Mouse (Mus musculus) CH12.LX (cell line): Measurements from ENCODE around the gene App.

Experiments
- CHD2 ChIP-seq: IDR thresholded peaks from 2 replicates; pipeline ENCODE4 v1.6.1; 2011; ENCODE audit warnings: low read length, improper control_type of control experiment
- CTCF ChIP-seq, 2 experiments: IDR thresholded peaks in 1 of 2; conservative IDR thresholded peaks in 1 of 2; 2 replicates each; pipeline ENCODE4 v1.5.1; 2011 to 2012; ENCODE audit warnings: low read depth in 2 of 2, low read length in 2 of 2, improper control_type of control experiment in 1 of 2, inconsistent platforms in 1 of 2, mild to moderate bottlenecking in 1 of 2, moderate library complexity in 1 of 2
- E2F4 ChIP-seq: IDR thresholded peaks from 2 replicates; pipeline ENCODE4 v1.6.1; 2011; ENCODE audit warnings: low read depth, low read length, improper control_type of control experiment; ENCODE audit not compliant: insufficient replicate concordance
- EP300 ChIP-seq: IDR thresholded peaks from 2 replicates; pipeline ENCODE4 v1.6.1; 2011; ENCODE audit warnings: low read length, improper control_type of control experiment
- GABPA ChIP-seq: IDR thresholded peaks from 2 replicates; pipeline ENCODE4 v1.6.1; 2012; ENCODE audit warnings: low read depth, low read length, improper control_type of control experiment, inconsistent platforms; ENCODE audit not compliant: insufficient replicate concordance
- IRF4 ChIP-seq: IDR thresholded peaks from 2 replicates; pipeline ENCODE4 v1.6.1; 2014; ENCODE audit warnings: low read depth, mild to moderate bottlenecking, inconsistent platforms, low read length, improper control_type of control experiment
- JUND ChIP-seq: conservative IDR thresholded peaks from 2 replicates; pipeline ENCODE4 v1.6.1; 2011; ENCODE audit warnings: low read depth, low read length, improper control_type of control experiment
- KAT2A ChIP-seq: IDR thresholded peaks from 2 replicates; pipeline ENCODE4 v1.6.1; 2012; ENCODE audit warnings: low read length, improper control_type of control experiment, inconsistent platforms; ENCODE audit not compliant: insufficient replicate concordance
- NRF1 ChIP-seq: IDR thresholded peaks from 2 replicates; pipeline ENCODE4 v1.6.1; 2014; ENCODE audit warnings: low read depth, mild to moderate bottlenecking, inconsistent platforms, low read length, improper control_type of control experiment, moderate library complexity
- POLR2A ChIP-seq: IDR thresholded peaks from 2 replicates; pipeline ENCODE4 v1.6.1; 2011; ENCODE audit warnings: low read depth, mild to moderate bottlenecking, improper control_type of control experiment, low read length
- POLR2AphosphoS2 ChIP-seq: IDR thresholded peaks from 2 replicates; pipeline ENCODE4 v1.6.1; 2011; ENCODE audit warnings: low read depth, low read length, improper control_type of control experiment
- SMC3 ChIP-seq: IDR thresholded peaks from 2 replicates; pipeline ENCODE4 v1.6.1; 2011; ENCODE audit warnings: low read depth, low read length, improper control_type of control experiment
- ZC3H11A ChIP-seq: IDR thresholded peaks from 2 replicates; pipeline ENCODE4 v1.6.1; 2012; ENCODE audit warnings: low read depth, mild to moderate bottlenecking, inconsistent platforms, low read length, improper control_type of control experiment

DNA sequence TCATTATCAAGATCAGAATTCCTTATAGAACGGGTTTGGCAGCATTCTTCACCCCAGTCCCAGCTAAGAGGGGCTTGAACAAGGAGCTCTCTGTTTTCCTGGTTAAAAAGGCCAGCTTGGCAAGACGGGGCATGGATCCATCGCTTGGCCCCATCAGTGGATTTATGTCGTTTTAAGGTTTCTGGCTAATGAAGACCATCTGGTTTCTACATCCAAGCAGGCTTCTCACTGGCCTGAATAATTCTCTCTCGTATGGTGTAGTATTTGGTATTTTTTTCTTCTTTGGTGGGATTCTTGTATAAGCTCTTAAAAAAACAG lies 45.3 kb downstream of the App start:
- TF ChIP-seq KAT2A (no peak), SMC3 (no peak), ZC3H11A (no peak), POLR2A (no peak), IRF4 (no peak), POLR2AphosphoS2 (no peak), CTCF (conservative IDR thresholded peaks at IDR 0.05 in 1 of 2, IDR thresholded peaks at IDR 0.05 in 1 of 2; ENCODE audit: low read depth in 2 of 2, low read length in 2 of 2) (no peak), JUND (no peak), EP300 (no peak), NRF1 (no peak), GABPA (no peak), CHD2 (no peak), E2F4 (no peak)
